Mouse (Mus musculus) v-Abl transformed pro-B cells (cell line): ENCODE measurements around the gene Akt2.
"Not testable (repeated sequence)": the region's sequence is repeated elsewhere in the genome, so short reads cannot be mapped to it uniquely, and the experiment has no call there.

Experiments
- in situ Hi-C, 2 experiments: fragments of 400-800 bp; cut with MboI; formaldehyde crosslinking; loops; one replicate each; pipeline ENCODE4 v1.15.1; 2025; ENCODE audit not compliant: unreplicated experiment in 2 of 2

Akt2 gene

GRCm38 (mm10) chr7:27609285-27609684, 17.9 kb downstream of the Akt2 start:
- in situ Hi-C loops, result no loop called here

- in situ Hi-C loops, result no loop called here
Observed at GRCm38 (mm10) chr7:27609688-27610087, 18.3 kb downstream of the Akt2 start.

- in situ Hi-C loops, result no loop called here
Observed at GRCm38 (mm10) chr7:27610370-27610769, 19.0 kb downstream of the Akt2 start.

- in situ Hi-C loops, result no loop called here
Observed at GRCm38 (mm10) chr7:27610871-27611270, 19.5 kb downstream of the Akt2 start.

- in situ Hi-C loops, result no loop called here
Observed at GRCm38 (mm10) chr7:27612940-27613339, 21.6 kb downstream of the Akt2 start.

- in situ Hi-C loops, result no loop called here
Observed at GRCm38 (mm10) chr7:27613751-27614499, 22.6 kb downstream of the Akt2 start.

- in situ Hi-C loops, result no loop called here
Observed at GRCm38 (mm10) chr7:27621028-27621427, 29.7 kb downstream of the Akt2 start.

- in situ Hi-C loops, result no loop called here
Observed at GRCm38 (mm10) chr7:27622234-27622633, 30.9 kb downstream of the Akt2 start.

- in situ Hi-C loops, result no loop called here
Observed at GRCm38 (mm10) chr7:27624967-27625366, 33.6 kb downstream of the Akt2 start.

- in situ Hi-C loops, result no loop called here
Observed at GRCm38 (mm10) chr7:27627707-27628106, 36.4 kb downstream of the Akt2 start.

GRCm38 (mm10) chr7:27628190-27628589, 36.8 kb downstream of the Akt2 start:
- in situ Hi-C loops, result no loop called here

GRCm38 (mm10) chr7:27628816-27629215, 37.5 kb downstream of the Akt2 start:
- in situ Hi-C loops, result not testable (repeated sequence)

GRCm38 (mm10) chr7:27631439-27631838, 40.1 kb downstream of the Akt2 start:
- in situ Hi-C loops, result no loop called here

- in situ Hi-C loops, result no loop called here
Observed at GRCm38 (mm10) chr7:27633166-27633565, 41.8 kb downstream of the Akt2 start.

- in situ Hi-C loops, result no loop called here
Observed at GRCm38 (mm10) chr7:27634691-27635090, 43.3 kb downstream of the Akt2 start.

- in situ Hi-C loops, result not testable (repeated sequence)
Observed at GRCm38 (mm10) chr7:27635094-27635493, 43.7 kb downstream of the Akt2 start.

GRCm38 (mm10) chr7:27644471-27644870, 53.1 kb downstream of the Akt2 start:
- in situ Hi-C loops, result no loop called here

GRCm38 (mm10) chr7:27646516-27646915, 55.2 kb downstream of the Akt2 start:
- in situ Hi-C loops, result no loop called here

- in situ Hi-C loops, result no loop called here
Observed at GRCm38 (mm10) chr7:27647281-27648002, 56.1 kb downstream of the Akt2 start.

GRCm38 (mm10) chr7:27649723-27650122, 58.4 kb downstream of the Akt2 start:
- in situ Hi-C loops, result loop anchor here (5.0 to 25.0 kb wide), 2 partner anchors 78 to 663 kb away; partner anchors contain the start of genes Dll3 (in 1 of the 2) and Timm50 (in 1 of the 2)

- in situ Hi-C loops, result loop anchor here (5.0 to 25.0 kb wide), 2 partner anchors 76 to 661 kb away; partner anchors contain the start of genes Dll3 (in 1 of the 2) and Timm50 (in 1 of the 2)
Observed at GRCm38 (mm10) chr7:27650949-27651348, 59.6 kb downstream of the Akt2 start.
